Mouse (Mus musculus) myocyte (in vitro differentiated cells): ENCODE measurements around the gene Prkn.

Experiments used
- E2F4 ChIP-seq: IDR thresholded peaks from one replicate; pipeline ENCODE4 v1.6.1; 2011; ENCODE audit warnings: mild to moderate bottlenecking, control low read depth, moderate library complexity; ENCODE audit not compliant: insufficient read depth
- MAX ChIP-seq: IDR thresholded peaks from one replicate; pipeline ENCODE4 v1.6.1; 2011; ENCODE audit warnings: low read depth, mild to moderate bottlenecking, control low read depth
- POLR2A ChIP-seq: IDR thresholded peaks from one replicate; pipeline ENCODE4 v1.6.1; 2011; ENCODE audit warnings: low read depth, mild to moderate bottlenecking, control low read depth, moderate library complexity; ENCODE audit not compliant: insufficient read length
- USF1 ChIP-seq: IDR thresholded peaks from one replicate; pipeline ENCODE4 v1.6.1; 2011; ENCODE audit warnings: low read depth, mild to moderate bottlenecking, control low read depth, moderate library complexity

DNA sequence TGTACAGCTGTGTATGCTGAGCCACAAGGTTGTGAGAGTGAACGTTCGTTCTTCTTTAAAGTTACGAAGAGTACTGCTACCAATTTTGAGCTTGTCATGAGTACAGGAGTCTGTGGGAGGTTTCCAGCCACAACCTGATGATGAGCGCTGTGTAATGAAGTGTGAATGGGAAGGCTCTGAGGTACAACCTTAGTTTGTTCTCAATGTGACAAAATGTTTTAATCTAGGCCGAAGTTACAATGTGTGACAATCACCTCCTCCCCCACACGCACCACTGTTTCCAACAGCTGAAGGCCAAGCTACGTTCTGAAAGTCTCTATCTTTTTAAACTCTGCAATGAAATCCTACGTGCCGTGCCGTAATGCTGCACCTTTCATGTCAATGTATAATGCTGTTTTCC is 1262.1 kb downstream of the Prkn start:
- no peak for TF ChIP-seq POLR2A
- TF ChIP-seq USF1 = no peak
- TF ChIP-seq MAX = no peak
- TF ChIP-seq E2F4 = no peak
